Mouse (Mus musculus) cortical plate, adult 2 months (tissue): Measurements from ENCODE around the gene Smarcc1.

ENCODE experiments used
- CTCF ChIP-seq: fragments of 200-500 bp; IDR thresholded peaks from 2 replicates; pipeline ENCODE4 v1.5.1; 2011; ENCODE audit warnings: mild to moderate bottlenecking, control low read depth, low read length; ENCODE audit not compliant: insufficient read depth; ENCODE audit errors: extremely low read depth
- POLR2A ChIP-seq: fragments of 200-500 bp; IDR thresholded peaks from 2 replicates; pipeline ENCODE4 v1.6.1; 2011; ENCODE audit warnings: mild to moderate bottlenecking, low read length, control low read depth; ENCODE audit not compliant: insufficient read depth; ENCODE audit errors: extremely low read depth

- TF ChIP-seq POLR2A (no peak), CTCF (no peak)
Measured at GRCm38 (mm10) chr9:110273507-110273906, 156.0 kb downstream of the Smarcc1 start.
